Mouse (Mus musculus) hindbrain, embryonic 11.5 days (tissue): ENCODE results near the gene Clta. TPM values are rescaled to one million over a fixed set of nuclear protein-coding genes. Genes with fewer than 3 reads are reported as not detected.

Experiments
- polyA plus RNA-seq: library from polyadenylated mRNA; unstranded; fragments of >200 nt; fragmentation: Nextera tagmentation; extraction: Ambion mirVana; gene quantifications from 2 replicates; pipeline ENCODE4 v1.2.1, GENCODE M21; 2014

Clta gene
- polyA plus RNA-seq, 1 experiment from 2014 or later, result 284 TPM

Other genes with a start within 250 kb of the Clta start
- gene Olfr159, start 233.4 kb upstream of the Clta start, polyA plus RNA-seq, result not detected in 2 replicates
- not detected in 2 replicates for gene Olfr156, start 180.6 kb upstream of the Clta start, polyA plus RNA-seq
- 0.09 TPM in 1 of 2 replicates, not detected in the other for gene Olfr157, start 164.3 kb upstream of the Clta start, polyA plus RNA-seq
- gene Olfr155, start 152.9 kb upstream of the Clta start, polyA plus RNA-seq, result not detected in 2 replicates
- 14.5 and 15.0 TPM in 2 replicates for gene Reck, start 128.9 kb upstream of the Clta start, polyA plus RNA-seq
- gene Glipr2, start 47.1 kb upstream of the Clta start, polyA plus RNA-seq, result 109 and 117 TPM in 2 replicates
- gene Ccin, start 21.0 kb upstream of the Clta start, polyA plus RNA-seq, result 0.17 TPM in 1 of 2 replicates, not detected in the other
- gene Gne, start 79.7 kb downstream of the Clta start, polyA plus RNA-seq, result 23.1 and 24.2 TPM in 2 replicates
- 56.0 and 57.0 TPM in 2 replicates for gene Rnf38, start 229.3 kb downstream of the Clta start, polyA plus RNA-seq